Mouse (Mus musculus) CH12.LX (cell line): ENCODE results near the gene Pigu.

Experiments used
- CTCF ChIP-seq, 2 experiments: IDR thresholded peaks in 1 of 2; conservative IDR thresholded peaks in 1 of 2; 2 replicates each; pipeline ENCODE4 v1.5.1; 2011 to 2012; ENCODE audit warnings: low read depth in 2 of 2, low read length in 2 of 2, improper control_type of control experiment in 1 of 2, inconsistent platforms in 1 of 2, mild to moderate bottlenecking in 1 of 2, moderate library complexity in 1 of 2
- MAX ChIP-seq: IDR thresholded peaks from 2 replicates; pipeline ENCODE4 v1.6.1; 2011; ENCODE audit warnings: low read length, improper control_type of control experiment

GRCm38 (mm10) chr2:155237276-155237675 lies 120.0 kb downstream of the Pigu start:
- TF ChIP-seq CTCF (conservative IDR thresholded peaks at IDR 0.05 in 1 of 2, IDR thresholded peaks at IDR 0.05 in 1 of 2; ENCODE audit: low read depth in 2 of 2, low read length in 2 of 2) = no peak
- no peak for TF ChIP-seq MAX
